Mouse (Mus musculus): ENCODE measurements around the gene BC017158. TPM values are rescaled to one million over a fixed set of nuclear protein-coding genes. Genes with fewer than 3 reads are reported as not detected.
A peak's percentile ranks its signal among the peaks of the same experiment; 100 is the strongest.

Gene BC017158
- polyA plus RNA-seq, 1 experiment = 25.9 TPM

- no peak for DNase-seq (ENCODE audit: low read depth, low spot score)
- WGBS = 20% methylated on average over 4 of the region's 4 CpGs
Observed at GRCm38 (mm10) chr7:128238991-128239390, 59.0 kb downstream of the BC017158 start.

GRCm38 (mm10) chr7:128237927-128238778, 59.8 kb downstream of the BC017158 start, which contains the start of gene 9130023H24Rik:
TSS of gene 9130023H24Rik (minus strand) at chr7:128238031.
- DNase-seq (ENCODE audit: low read depth, low spot score) = peak; percentile 97
- WGBS = under 1% methylated on average over 72 of the region's 72 CpGs

GRCm38 (mm10) chr7:128237593-128237926, 60.4 kb downstream of the BC017158 start:
- under 1% methylated on average over 25 of the region's 25 CpGs for WGBS
- DNase-seq (ENCODE audit: low read depth, low spot score) = no peak

GRCm38 (mm10) chr7:128236856-128237592, 60.9 kb downstream of the BC017158 start, which contains the start of gene Armc5:
TSS of gene Armc5 (plus strand) at chr7:128237342.
- WGBS = 17% methylated on average over 37 of the region's 37 CpGs
- DNase-seq (ENCODE audit: low read depth, low spot score) = peak; percentile 58

- no peak for DNase-seq (ENCODE audit: low read depth, low spot score)
- WGBS = 92% methylated on average over 13 of the region's 13 CpGs
Observed at GRCm38 (mm10) chr7:128236426-128236825, 61.5 kb downstream of the BC017158 start.

- 13% methylated on average over 1 of the region's 1 CpGs for WGBS
- no peak for DNase-seq (ENCODE audit: low read depth, low spot score)
Observed at GRCm38 (mm10) chr7:128235481-128235880, 62.5 kb downstream of the BC017158 start.

GRCm38 (mm10) chr7:128234796-128235195, 63.2 kb downstream of the BC017158 start:
- WGBS = 79% methylated on average over 2 of the region's 2 CpGs
- DNase-seq (ENCODE audit: low read depth, low spot score) = no peak

DNA sequence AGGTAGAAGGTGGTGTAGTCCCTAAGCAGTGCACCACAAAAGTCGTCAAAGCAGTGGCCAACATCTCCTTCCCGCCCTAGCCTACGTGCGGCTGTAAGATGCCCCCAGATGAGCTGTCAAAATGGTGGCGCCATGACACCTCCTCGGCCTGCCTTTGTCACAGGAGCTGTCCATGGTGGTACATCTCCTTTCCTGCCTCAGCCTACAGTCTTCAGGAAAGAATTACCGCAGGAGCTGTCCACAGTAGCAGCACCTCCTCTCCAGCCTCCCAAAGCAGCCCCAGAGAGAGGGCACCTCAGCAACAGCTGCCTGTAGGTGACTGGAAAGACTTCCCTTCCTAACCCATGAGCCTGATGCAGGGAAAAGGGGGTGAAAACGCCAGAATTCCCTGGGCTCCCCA, 66.2 kb downstream of the BC017158 start:
- WGBS = 37% methylated on average over 8 of the region's 8 CpGs
- DNase-seq (ENCODE audit: low read depth, low spot score) = no peak

Other genes with a start within 250 kb of the BC017158 start
- 10.1 and 14.0 TPM in 2 replicates for gene Itgam, start 235.5 kb downstream of the BC017158 start, polyA plus RNA-seq (2012; rRNA removed)
- 0.02 and 0.04 TPM in 2 replicates for gene Gm49368, start 235.5 kb downstream of the BC017158 start, polyA plus RNA-seq (2012; rRNA removed)
- gene Itgax, start 168.6 kb downstream of the BC017158 start, polyA plus RNA-seq (2012; rRNA removed) = 6.7 and 13.6 TPM in 2 replicates
- gene Itgad, start 143.8 kb downstream of the BC017158 start, polyA plus RNA-seq (2012; rRNA removed) = 1.1 and 1.5 TPM in 2 replicates
- gene Cox6a2, start 91.8 kb downstream of the BC017158 start, polyA plus RNA-seq (2012; rRNA removed) = 1.0 and 1.6 TPM in 2 replicates
- 22.1 and 28.9 TPM in 2 replicates for gene Armc5, start 60.8 kb downstream of the BC017158 start, polyA plus RNA-seq (2012; rRNA removed)
- gene 9130023H24Rik, start 60.1 kb downstream of the BC017158 start, polyA plus RNA-seq (2012; rRNA removed) = 2.2 and 2.7 TPM in 2 replicates
- 53.7 and 57.1 TPM in 2 replicates for gene Tgfb1i1, start 51.4 kb downstream of the BC017158 start, polyA plus RNA-seq (2012; rRNA removed)
- not detected in 2 replicates for gene Slc5a2, start 32.5 kb downstream of the BC017158 start, polyA plus RNA-seq (2012; rRNA removed)
- gene Rgs10, start 120.6 kb upstream of the BC017158 start, polyA plus RNA-seq (2012; rRNA removed) = 12.9 and 15.6 TPM in 2 replicates
- 27.0 and 29.6 TPM in 2 replicates for gene Tial1, start 163.5 kb upstream of the BC017158 start, polyA plus RNA-seq (2012; rRNA removed)
- 17.8 and 21.7 TPM in 2 replicates for gene Bag3, start 225.4 kb upstream of the BC017158 start, polyA plus RNA-seq (2012; rRNA removed)

Measured in large intestine, adult 2 months (tissue).